Mouse (Mus musculus) frontal cortex, adult 2 months (tissue): Measurements from ENCODE around the gene Sema4c. TPM values are rescaled to one million over a fixed set of nuclear protein-coding genes. Genes with fewer than 3 reads are reported as not detected.
A peak's percentile ranks its signal among the peaks of the same experiment; 100 is the strongest.

Source experiments
- DNase-seq, 2 experiments: peaks; one replicate each; pipeline ENCODE4 v3.0.0; 2022; ENCODE audit warnings: low spot score in 1 of 2; ENCODE audit errors: extremely low spot score in 1 of 2
- polyA plus RNA-seq: library from polyadenylated mRNA; depleted of rRNA; stranded (reverse); fragments of >200 nt; gene quantifications from 2 replicates; pipeline ENCODE4 v1.2.3, GENCODE M21; 2012; rRNA removed

Gene Sema4c
- polyA plus RNA-seq, 1 experiment = 12.3 TPM

GRCm38 (mm10) chr1:36512089-36512965 is 45.8 kb downstream of the Sema4c start:
- DNase-seq = peak in 1 of 2 experiments; percentile 55

GRCm38 (mm10) chr1:36511289-36512021 is 46.7 kb downstream of the Sema4c start, which contains the start of gene Cnnm3:
Gene Cnnm3 (plus strand): TSS chr1:36511867.
- peak; percentile 96 to 99 for DNase-seq

GRCm38 (mm10) chr1:36508238-36508637 is 49.9 kb downstream of the Sema4c start:
- DNase-seq = no peak

GRCm38 (mm10) chr1:36501261-36501660 is 56.9 kb downstream of the Sema4c start:
- peak; percentile 26 to 87 for DNase-seq

Other genes with a start within 250 kb of the Sema4c start
- 65.5 and 65.8 TPM in 2 replicates for gene Kansl3, start 189.2 kb downstream of the Sema4c start, polyA plus RNA-seq
- gene Fer1l5, start 186.1 kb downstream of the Sema4c start, polyA plus RNA-seq = 0.29 and 0.36 TPM in 2 replicates
- gene Lman2l, start 113.1 kb downstream of the Sema4c start, polyA plus RNA-seq = 39.1 and 39.6 TPM in 2 replicates
- 7.9 and 8.6 TPM in 2 replicates for gene Cnnm4, start 86.7 kb downstream of the Sema4c start, polyA plus RNA-seq
- gene Cnnm3, start 46.5 kb downstream of the Sema4c start, polyA plus RNA-seq = 26.6 and 27.1 TPM in 2 replicates
- 9.5 and 11.5 TPM in 2 replicates for gene Ankrd23, start 21.5 kb downstream of the Sema4c start, polyA plus RNA-seq
- gene Gm42417, start 18.9 kb downstream of the Sema4c start, polyA plus RNA-seq = 0.04 TPM in 1 of 2 replicates, not detected in the other
- 16.2 and 17.7 TPM in 2 replicates for gene Ankrd39, start 10.9 kb downstream of the Sema4c start, polyA plus RNA-seq
- gene Fam178b, start 124.8 kb upstream of the Sema4c start, polyA plus RNA-seq = 0.58 and 1.4 TPM in 2 replicates
- 636 and 685 TPM in 2 replicates for gene Cox5b, start 133.1 kb upstream of the Sema4c start, polyA plus RNA-seq
- gene 4933424G06Rik, start 151.8 kb upstream of the Sema4c start, polyA plus RNA-seq = 0.10 and 0.46 TPM in 2 replicates
- gene Actr1b, start 156.1 kb upstream of the Sema4c start, polyA plus RNA-seq = 362 and 413 TPM in 2 replicates
- 2.5 and 3.7 TPM in 2 replicates for gene Zap70, start 203.4 kb upstream of the Sema4c start, polyA plus RNA-seq